Mouse (Mus musculus) limb, embryonic 15.5 days (tissue): Measurements from ENCODE around the gene Snx32. TPM values are rescaled to one million over a fixed set of nuclear protein-coding genes. Genes with fewer than 3 reads are reported as not detected.
A peak's percentile ranks its signal among the peaks of the same experiment; 100 is the strongest.

Experiments
- ATAC-seq: fragments of 200-750 bp; cut with Nextera tagmentation; 2 replicates; pipeline ENCODE4 v1.8.0; 2017; ENCODE audit warnings: low read depth, moderate TSS enrichment; ENCODE audit not compliant: insufficient number of reproducible peaks, low FRiP score, low TSS enrichment
- H3K27ac ChIP-seq: fragments of 300-500 bp; sonication (generic); 2 replicates; pipeline ENCODE4 v1.5.1; 2015; ENCODE audit warnings: moderate library complexity, mild to moderate bottlenecking, inconsistent platforms
- H3K27me3 ChIP-seq: fragments of 300-500 bp; sonication (generic); 2 replicates; pipeline ENCODE4 v1.6.1; 2015; ENCODE audit warnings: inconsistent platforms
- H3K36me3 ChIP-seq: fragments of 300-500 bp; sonication (generic); 2 replicates; pipeline ENCODE4 v1.6.1; 2015; ENCODE audit warnings: inconsistent platforms
- H3K4me1 ChIP-seq: fragments of 300-500 bp; sonication (generic); 2 replicates; pipeline ENCODE4 v1.6.1; 2015; ENCODE audit warnings: inconsistent platforms
- H3K4me2 ChIP-seq: fragments of 300-500 bp; sonication (generic); 2 replicates; pipeline ENCODE4 v1.6.1; 2015; ENCODE audit warnings: mild to moderate bottlenecking, inconsistent platforms
- H3K4me3 ChIP-seq: fragments of 300-500 bp; sonication (generic); 2 replicates; pipeline ENCODE4 v1.5.1; 2015; ENCODE audit warnings: mild to moderate bottlenecking, inconsistent platforms
- H3K9ac ChIP-seq: fragments of 300-500 bp; sonication (generic); 2 replicates; pipeline ENCODE4 v1.6.1; 2015; ENCODE audit warnings: inconsistent platforms
- H3K9me3 ChIP-seq: fragments of 300-500 bp; sonication (generic); 2 replicates; pipeline ENCODE4 v1.6.1; 2016; ENCODE audit warnings: inconsistent platforms
- WGBS: fragments of 180-500 bp; shearing (Covaris S2); methylation state at CpG from one replicate; pipeline ENCODE4 v1.1.7; 2015; 5-methylcytosine and 5-hydroxymethylcytosine counted together
- polyA plus RNA-seq: library from polyadenylated mRNA; unstranded; fragments of >200 nt; fragmentation: Nextera tagmentation; extraction: Ambion mirVana; gene quantifications from 2 replicates; pipeline ENCODE4 v1.2.1, GENCODE M21; 2015

Snx32 gene
- polyA plus RNA-seq, 1 experiment from 2014 or later = 9.4 TPM

DNA sequence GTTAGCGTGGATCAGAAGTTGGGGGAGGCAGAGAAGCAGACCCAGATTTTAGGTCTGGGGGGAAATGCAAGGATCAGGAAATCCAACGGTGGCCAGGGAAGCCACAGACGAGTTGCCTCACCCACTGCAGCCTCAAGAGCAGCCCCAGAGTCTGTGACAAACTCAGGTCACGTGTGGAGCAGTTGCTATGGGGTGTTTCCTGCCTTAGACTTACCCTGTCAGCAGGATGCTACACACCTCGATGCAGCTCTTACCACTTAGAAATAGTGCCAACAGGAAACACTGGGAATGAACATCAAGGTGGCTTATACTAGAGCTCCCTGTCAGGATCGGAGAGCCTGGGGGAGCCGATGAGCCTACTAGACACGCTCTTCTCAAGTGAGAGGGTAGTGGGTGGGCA is 22.2 kb upstream of the Snx32 start:
- Histone ChIP-seq H3K27ac (no peak overlapping the region), H3K4me1 (peaks cover 12% of the 10 kb centered on the region), H3K9me3 (no peaks in the 10 kb centered on the region), H3K9ac (no peak overlapping the region), H3K4me2 (no peak overlapping the region), H3K27me3 (peaks cover 5% of the 10 kb centered on the region), H3K4me3 (no peak overlapping the region), H3K36me3 (no peaks in the 10 kb centered on the region)
- no peak for ATAC-seq
- 59% methylated on average over 8 of the region's 8 CpGs for WGBS

DNA sequence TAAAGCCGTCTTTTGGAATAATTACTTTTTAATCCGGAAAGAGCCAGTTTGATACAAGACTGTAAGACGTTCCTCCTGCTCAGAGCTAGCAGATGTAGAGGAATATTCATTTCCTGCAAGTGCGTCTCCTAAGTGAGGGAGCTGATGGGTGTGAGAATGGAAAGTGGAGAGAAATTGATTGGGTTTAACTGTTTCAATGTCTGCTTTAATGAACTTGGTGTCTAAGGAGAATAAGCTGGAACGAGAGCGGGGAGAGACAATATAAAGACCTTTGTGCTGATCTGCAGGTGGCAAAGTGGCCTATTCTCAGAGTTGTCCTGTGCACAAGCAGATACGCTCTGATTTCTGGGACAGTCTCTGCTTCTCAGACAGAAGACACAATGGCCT is 19.8 kb upstream of the Snx32 start:
- Histone ChIP-seq H3K4me2 (no peak overlapping the region), H3K27ac (peak overlapping the region; percentile 1; the same call in 1 of the 2 replicates), H3K9me3 (no peaks in the 10 kb centered on the region), H3K27me3 (no peaks in the 10 kb centered on the region; the same call in 1 of the 2 replicates), H3K4me3 (no peak overlapping the region), H3K36me3 (no peaks in the 10 kb centered on the region), H3K4me1 (peaks cover 12% of the 10 kb centered on the region), H3K9ac (no peak overlapping the region)
- WGBS = 50% methylated on average over 7 of the region's 7 CpGs
- ATAC-seq = no peak

DNA sequence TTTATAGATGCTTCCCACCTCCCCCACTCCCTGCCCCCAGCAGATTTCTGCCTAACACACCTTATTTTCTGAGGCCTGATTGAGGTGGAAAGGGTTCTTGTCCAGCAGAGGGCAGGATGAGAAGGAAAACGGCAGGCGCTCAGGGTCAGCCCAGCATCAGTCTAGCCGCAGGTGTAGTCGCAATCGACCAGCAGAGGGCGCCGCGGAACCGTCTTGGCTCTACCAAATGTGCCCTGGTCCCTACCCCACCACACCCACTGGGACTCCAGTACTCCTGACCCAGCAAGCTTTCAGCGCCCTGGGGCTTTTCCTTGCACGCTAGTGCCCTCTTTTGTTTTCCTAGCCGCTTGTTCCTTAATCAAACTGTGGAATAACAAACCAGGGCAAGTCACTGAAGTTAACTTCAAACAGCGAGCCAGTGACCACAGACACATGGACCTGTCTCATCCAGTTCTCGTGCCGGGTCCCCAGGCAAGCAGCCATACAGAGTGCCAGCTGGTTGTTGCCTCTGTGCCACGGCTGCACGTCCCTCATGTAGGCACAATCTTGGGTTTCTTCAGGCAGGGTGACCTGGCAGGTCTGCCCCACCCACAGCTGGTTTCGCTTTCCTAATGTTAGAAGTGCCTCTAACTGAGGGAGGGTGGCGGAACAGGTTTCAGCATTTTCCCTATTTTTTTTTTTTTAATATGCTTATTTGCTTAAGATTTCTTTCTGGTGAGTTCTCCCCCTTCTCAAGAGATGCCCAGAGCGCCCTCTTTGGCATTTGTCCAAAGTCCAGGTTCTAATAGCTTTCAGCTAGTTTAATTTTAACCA is 19.2 kb upstream of the Snx32 start:
- peak overlapping the region; percentile 43 for H3K4me2 ChIP-seq
- peak; percentile 89 for ATAC-seq
- 0 out of 2 replicates have a peak overlapping the region, but pooled peaks have one; percentile 1 for H3K9ac ChIP-seq
- no peaks in the 10 kb centered on the region; the same call in 1 of the 2 replicates for H3K27me3 ChIP-seq
- H3K36me3 ChIP-seq = no peaks in the 10 kb centered on the region
- H3K27ac ChIP-seq = peak overlapping the region; percentile 28
- peaks cover 12% of the 10 kb centered on the region for H3K4me1 ChIP-seq
- 12% methylated on average over 20 of the region's 20 CpGs for WGBS
- H3K4me3 ChIP-seq = peak overlapping the region; percentile 24
- no peaks in the 10 kb centered on the region for H3K9me3 ChIP-seq

DNA sequence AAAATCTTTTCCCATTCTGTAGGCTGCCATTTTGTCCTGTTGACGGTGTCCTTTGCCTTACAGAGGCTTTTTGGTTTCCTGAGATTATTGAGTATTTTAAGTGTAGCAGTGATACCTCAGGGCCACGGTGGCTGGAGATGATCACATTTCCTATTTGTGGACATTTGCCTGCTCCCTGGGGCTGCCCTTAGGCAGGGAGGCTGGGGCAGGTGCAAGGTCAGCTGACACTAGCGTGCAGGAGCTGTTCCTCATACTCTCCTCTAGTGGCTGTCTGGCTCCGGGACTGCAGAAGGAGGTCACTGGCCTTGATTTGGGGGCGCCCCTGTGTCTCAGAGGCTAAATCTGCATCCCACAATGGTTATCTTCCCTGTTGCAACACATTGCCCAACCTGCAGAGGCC is 14.9 kb upstream of the Snx32 start:
- Histone ChIP-seq H3K36me3 (no peaks in the 10 kb centered on the region), H3K9ac (no peak overlapping the region), H3K9me3 (no peaks in the 10 kb centered on the region), H3K4me2 (no peak overlapping the region), H3K27me3 (no peaks in the 10 kb centered on the region), H3K4me1 (peaks cover 9% of the 10 kb centered on the region), H3K27ac (no peak overlapping the region), H3K4me3 (no peak overlapping the region)
- ATAC-seq = no peak
- WGBS = 67% methylated on average over 5 of the region's 5 CpGs

DNA sequence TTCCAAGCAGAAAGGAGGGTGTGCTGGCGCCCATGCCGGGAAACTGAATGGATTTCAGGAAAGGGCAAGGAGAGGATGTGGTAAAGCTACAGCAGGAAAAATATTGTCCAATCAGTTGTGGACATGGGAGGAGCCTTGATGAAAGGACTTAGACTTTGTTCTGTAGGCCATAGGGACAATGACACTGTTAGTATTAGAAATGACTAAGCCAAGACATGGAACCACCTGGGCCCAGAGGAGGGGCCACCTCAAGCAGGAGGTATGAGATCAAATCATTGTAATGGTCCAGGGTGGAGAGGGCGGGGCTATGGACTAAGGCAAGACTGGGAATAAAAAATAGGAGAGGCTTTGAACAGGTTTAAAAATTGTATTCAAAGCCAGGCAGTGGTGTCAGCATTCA is 8.4 kb upstream of the Snx32 start:
- WGBS = 89% methylated on average over 3 of the region's 3 CpGs
- Histone ChIP-seq H3K27ac (no peak overlapping the region), H3K4me2 (no peak overlapping the region), H3K4me3 (no peak overlapping the region), H3K27me3 (no peaks in the 10 kb centered on the region), H3K9me3 (no peaks in the 10 kb centered on the region), H3K36me3 (no peaks in the 10 kb centered on the region), H3K4me1 (no peaks in the 10 kb centered on the region), H3K9ac (no peak overlapping the region)
- ATAC-seq = no peak

DNA sequence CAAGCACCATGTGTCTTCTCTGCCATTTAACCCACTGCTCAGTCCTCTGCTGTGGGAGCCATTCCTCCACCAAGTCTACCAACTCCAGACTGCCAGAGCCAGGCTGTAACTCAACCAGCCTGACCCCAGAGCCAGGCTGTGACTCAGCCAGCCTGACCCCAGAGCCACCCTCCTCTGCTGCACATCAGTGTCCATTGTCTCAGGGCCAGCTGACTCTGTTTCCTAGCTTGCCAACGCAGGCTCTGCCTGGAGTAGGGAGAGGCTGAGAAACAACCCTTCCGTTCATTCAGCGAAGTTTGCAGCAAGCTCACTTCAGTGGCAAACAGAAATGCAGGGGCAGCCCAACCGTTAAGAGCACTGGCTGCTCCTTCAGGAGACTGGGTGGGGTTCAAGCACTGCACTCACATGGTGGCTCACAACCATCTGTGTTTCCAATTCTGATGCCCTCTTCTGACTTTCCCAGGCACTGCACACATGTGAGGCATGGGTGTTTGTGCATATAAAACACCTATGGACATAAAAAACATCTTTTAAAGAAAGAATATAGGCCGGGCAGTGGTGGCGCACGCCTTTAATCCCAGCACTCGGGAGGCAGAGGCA is 6.7 kb upstream of the Snx32 start:
- Histone ChIP-seq H3K9ac (no peak overlapping the region), H3K4me1 (0 out of 2 replicates have a peak, but pooled peaks cover 2% of the 10 kb centered on the region), H3K9me3 (no peaks in the 10 kb centered on the region), H3K4me3 (no peak overlapping the region), H3K36me3 (no peaks in the 10 kb centered on the region), H3K27ac (no peak overlapping the region), H3K4me2 (no peak overlapping the region), H3K27me3 (no peaks in the 10 kb centered on the region)
- no peak for ATAC-seq
- WGBS = 78% methylated on average over 8 of the region's 8 CpGs

DNA sequence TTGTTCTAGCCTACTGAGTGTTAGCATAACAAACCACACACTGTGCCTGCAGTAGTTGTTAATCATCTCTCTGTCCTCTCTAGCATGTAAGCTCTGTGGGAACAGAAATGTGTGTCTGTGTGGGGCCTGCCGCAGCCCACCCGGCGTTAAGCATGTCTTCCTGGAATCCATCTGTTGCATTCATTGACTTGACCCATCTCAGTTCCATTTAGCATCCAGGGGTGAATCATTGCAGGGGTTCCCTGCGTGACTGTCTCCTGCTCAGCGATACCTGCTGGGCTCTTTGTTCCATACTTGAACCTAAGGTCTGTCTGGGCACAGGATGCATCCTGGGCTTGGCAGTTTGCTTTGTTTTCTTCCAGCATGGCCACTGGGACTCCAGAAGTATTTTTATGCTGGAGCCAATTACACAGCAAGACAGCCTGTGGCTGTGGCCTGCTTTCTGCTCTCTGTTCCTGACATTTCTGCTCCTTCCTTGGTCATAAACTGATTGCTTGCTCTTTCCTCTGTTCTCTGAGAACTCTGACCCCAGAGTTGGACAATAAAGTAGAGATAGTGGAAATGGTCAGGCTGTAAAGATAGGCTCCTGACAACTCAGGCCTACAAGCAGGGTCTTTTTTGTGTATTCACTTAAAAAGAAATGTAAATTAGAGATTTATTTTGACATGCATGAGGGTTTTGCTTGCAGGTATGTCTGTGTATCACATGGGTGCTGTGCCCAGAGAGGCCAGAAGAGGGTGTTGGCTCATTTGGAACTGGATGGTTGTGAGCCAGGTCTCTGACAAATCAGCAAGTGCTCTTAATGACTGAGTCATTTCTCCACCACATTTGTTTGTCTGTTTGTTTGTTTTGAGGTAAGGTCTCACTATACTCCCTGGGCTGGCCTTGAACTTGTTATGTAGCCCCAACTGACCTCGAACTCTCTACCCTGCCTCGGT is 5.8 kb upstream of the Snx32 start:
- Histone ChIP-seq H3K4me2 (no peak overlapping the region), H3K36me3 (no peaks in the 10 kb centered on the region), H3K4me3 (no peak overlapping the region), H3K27ac (no peak overlapping the region), H3K9me3 (no peaks in the 10 kb centered on the region), H3K27me3 (no peaks in the 10 kb centered on the region), H3K9ac (no peak overlapping the region), H3K4me1 (peaks cover 4% of the 10 kb centered on the region; the same call in 1 of the 2 replicates)
- ATAC-seq = no peak
- WGBS = 86% methylated on average over 7 of the region's 7 CpGs

DNA sequence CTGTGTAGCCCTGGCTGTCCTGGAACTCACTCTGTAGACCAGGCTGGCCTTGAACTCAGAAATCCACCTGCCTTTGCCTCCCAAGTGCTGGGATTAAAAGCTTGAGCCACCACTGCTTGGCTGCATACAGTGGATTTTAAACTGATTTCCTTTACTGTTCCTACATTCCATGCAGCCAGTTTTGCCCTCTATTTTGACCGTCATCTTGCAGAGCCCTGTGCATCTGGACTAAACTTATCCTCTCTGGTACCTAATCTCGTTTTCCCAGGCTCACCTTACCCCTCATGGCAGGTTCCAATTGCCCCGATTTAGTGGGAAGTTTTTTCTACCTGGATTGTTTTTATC is 2.6 kb upstream of the Snx32 start:
- WGBS = 82% methylated on average over 3 of the region's 3 CpGs
- no peaks in the 10 kb centered on the region for H3K9me3 ChIP-seq
- H3K27me3 ChIP-seq = no peaks in the 10 kb centered on the region
- H3K4me3 ChIP-seq = no peak overlapping the region
- H3K4me1 ChIP-seq = peaks cover 18% of the 10 kb centered on the region
- ATAC-seq = no peak
- no peak overlapping the region for H3K4me2 ChIP-seq
- no peak overlapping the region for H3K9ac ChIP-seq
- H3K27ac ChIP-seq = no peak overlapping the region
- no peaks in the 10 kb centered on the region for H3K36me3 ChIP-seq

DNA sequence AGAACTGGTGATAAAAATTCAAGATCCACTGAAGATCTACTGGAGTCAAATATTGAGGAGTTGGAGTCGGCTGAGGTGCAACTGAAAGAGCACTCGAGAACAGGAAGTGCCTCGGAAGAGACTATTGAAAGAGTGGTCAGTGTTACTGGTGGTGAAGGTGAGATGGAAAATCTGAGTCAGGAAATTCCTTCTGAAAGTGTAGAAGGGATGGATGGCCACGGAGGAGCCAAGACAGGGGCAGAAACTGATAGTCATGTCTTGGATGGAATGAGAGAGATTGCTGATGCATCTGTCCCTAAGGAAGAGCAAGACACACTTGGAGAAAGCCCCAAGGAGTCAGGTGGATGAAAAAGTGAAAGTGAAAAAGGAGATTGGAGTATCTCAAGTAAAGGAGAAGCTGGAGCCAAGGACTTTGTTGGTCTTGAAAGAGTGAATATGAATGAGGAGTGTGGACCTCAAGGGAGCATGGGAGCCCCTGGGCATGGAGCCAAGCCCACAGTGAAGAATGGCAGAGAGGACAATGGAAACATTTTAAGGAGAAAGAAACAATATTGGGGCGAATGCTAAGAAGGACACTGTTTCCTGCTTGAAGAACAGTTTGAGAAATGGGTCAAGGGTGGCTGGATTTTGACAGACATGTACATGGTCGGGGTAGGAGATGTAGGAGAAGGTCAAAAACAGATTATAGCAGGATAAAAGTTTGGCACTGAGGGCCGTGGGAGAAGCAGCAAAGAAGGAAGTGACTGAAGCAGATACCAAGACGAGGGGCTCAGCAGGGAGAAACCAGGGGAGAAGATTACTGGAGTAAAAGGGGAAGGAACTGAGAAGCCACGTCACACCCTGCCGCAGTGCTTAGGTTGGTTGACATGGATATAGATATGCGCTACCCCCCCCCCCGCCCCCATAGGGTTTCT is 2.0 kb upstream of the Snx32 start:
- H3K4me1 ChIP-seq = peaks cover 18% of the 10 kb centered on the region
- no peak for ATAC-seq
- no peak overlapping the region for H3K27ac ChIP-seq
- H3K9me3 ChIP-seq = no peaks in the 10 kb centered on the region
- no peaks in the 10 kb centered on the region for H3K36me3 ChIP-seq
- no peak overlapping the region for H3K9ac ChIP-seq
- no peaks in the 10 kb centered on the region for H3K27me3 ChIP-seq
- H3K4me2 ChIP-seq = no peak overlapping the region
- WGBS = 86% methylated on average over 12 of the region's 12 CpGs
- H3K4me3 ChIP-seq = 0 out of 2 replicates have a peak overlapping the region, but pooled peaks have one; percentile 3

DNA sequence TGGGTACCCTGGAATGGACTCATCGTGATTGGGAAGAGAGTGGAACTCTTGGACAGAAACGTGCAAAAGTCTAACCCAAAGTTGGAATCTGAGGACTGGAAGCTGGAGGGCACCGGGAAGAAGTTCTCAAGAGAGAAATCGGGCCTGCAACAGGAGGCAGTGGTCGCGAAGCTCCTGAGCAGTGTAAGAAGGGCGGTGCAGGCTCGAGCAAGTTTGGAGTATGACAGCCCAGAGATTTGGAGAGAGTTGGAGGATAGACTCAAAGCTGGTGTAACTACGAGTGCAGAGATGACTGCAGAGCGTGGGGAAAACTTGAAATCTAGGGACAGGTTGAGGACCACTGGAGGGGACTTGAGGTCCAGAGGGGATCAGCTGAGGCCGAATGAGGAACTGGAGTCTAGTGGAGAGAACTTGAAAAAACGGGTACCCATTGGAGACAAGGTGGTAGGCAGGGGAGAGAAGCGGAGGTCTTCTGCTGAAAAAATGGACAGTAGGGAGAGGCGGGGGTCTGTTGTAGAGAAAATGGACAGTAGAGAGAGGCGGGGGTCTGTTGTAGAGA is 815 bp upstream of the Snx32 start:
- Histone ChIP-seq H3K4me2 (peak overlapping the region; percentile 82), H3K36me3 (no peaks in the 10 kb centered on the region), H3K4me1 (peaks cover 18% of the 10 kb centered on the region), H3K4me3 (peak overlapping the region; percentile 50), H3K27me3 (no peaks in the 10 kb centered on the region), H3K9ac (peak overlapping the region; percentile 52), H3K9me3 (no peaks in the 10 kb centered on the region), H3K27ac (peak overlapping the region; percentile 76)
- no peak for ATAC-seq
- 45% methylated on average over 15 of the region's 15 CpGs for WGBS

DNA sequence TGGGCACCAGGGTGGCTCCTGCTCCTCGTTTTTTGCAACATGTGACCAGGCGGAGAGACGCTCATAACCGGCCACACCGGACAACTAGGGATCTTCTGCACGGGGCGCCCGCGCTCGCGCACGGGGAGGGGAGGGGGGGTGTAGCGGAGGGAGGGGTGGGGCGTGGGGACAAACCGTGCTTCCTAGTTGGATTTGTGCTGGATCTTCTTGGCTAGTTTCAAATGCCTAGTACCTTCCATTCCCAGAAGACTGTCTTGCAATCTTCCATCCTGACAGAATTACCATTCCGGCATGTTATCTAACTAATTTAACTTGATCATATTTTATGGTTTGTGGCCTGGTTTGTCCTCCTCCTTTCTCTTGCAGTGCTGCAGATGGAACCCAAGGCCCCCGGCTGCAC is 6.7 kb downstream of the Snx32 start, which contains the start of gene 1700020D05Rik:
Gene 1700020D05Rik, minus strand, starts transcription at position 101 of the 400 bp plus-strand sequence.
- H3K4me1 ChIP-seq = no peaks in the 10 kb centered on the region
- no peak within 1 kb of the TSS for H3K9ac ChIP-seq
- 51% methylated on average over 17 of the region's 17 CpGs for WGBS
- no peak within 1 kb of the TSS for H3K27ac ChIP-seq
- ATAC-seq = no peak
- H3K36me3 ChIP-seq = no peaks in the 10 kb centered on the region; the same call in 1 of the 2 replicates
- H3K9me3 ChIP-seq = no peaks in the 10 kb centered on the region
- H3K27me3 ChIP-seq = no peaks in the 10 kb centered on the region
- no peak within 1 kb of the TSS for H3K4me3 ChIP-seq
- no peak within 1 kb of the TSS for H3K4me2 ChIP-seq
